Mouse (Mus musculus): ENCODE results near the gene Ap1b1. TPM values are rescaled to one million over a fixed set of nuclear protein-coding genes. Genes with fewer than 3 reads are reported as not detected.
"Not testable (repeated sequence)": the region's sequence is repeated elsewhere in the genome, so short reads cannot be mapped to it uniquely, and the experiment has no call there.

Gene Ap1b1
- polyA plus RNA-seq, 1 experiment from 2014 or later = 56.7 TPM

DNA sequence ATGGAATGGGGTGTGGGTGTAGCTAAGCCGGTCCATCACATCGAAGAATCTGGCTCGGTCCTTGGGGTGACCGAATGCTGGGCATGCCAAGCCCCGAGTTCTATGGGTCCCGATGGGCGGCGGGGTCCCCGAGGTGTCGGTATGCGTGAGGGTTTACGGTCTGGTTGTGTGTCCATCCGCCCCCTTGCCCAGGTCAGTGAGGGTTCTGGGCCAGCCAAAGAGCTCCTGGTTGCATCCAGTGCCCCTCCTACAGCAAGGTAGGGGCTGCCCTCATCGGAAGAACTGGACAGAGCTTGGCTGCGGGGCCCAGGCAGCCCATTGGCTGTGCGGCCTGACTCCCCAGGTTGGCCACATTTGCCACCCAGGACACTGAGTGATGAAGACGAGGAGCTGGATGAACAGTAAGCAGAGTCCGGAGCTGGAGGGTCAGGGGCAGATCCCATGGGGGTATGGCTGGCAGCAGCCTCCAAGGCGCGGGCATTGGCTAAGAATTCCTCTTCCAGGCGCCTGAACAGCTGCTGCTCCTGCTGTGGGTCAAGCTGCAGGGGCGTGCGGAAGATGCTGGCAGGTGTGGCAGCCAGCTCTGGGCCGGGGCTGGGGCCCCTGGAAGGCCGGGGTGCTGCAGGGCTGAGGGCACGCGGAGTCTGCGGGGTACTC lies 74.3 kb downstream of the Ap1b1 start:
- DNase-seq (ENCODE audit: low spot score) = no peak

DNA sequence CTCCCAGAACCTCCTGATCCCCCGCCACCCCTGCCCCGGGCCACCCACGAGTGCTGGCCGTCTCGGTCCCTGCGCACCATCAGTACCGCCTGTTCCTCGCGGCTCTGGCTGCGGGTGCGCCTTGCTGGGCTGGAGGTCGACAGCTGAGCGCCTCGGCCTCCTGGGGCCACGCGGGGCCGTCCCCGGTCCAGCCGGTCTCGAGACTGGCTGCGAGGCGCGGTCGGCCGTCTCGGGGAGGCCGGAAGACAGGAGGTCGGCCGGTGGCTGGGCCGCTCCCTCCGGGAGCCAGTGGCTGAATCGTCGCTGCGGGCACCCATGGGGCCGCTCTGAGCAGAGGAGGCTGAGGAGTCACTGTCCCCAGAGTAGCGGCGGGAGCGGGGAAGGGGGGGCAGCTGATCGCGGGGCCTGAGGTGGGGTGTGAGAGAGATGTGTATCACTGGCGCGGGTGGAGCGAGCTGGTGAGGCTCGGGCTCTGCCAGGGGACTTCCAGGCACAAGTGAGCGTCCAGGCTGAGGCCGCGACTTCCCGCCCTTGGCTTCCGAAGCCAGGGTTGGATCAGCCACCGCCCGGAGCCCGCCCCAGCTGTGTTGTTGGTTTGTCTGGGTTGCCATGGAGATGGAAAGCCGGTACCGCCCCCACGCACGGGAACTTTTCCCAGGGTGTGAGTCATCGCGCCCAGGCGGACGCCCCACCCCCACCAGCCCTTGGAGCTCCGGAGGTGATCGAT lies 75.0 kb downstream of the Ap1b1 start:
- peak; percentile 39 for DNase-seq (ENCODE audit: low spot score)

- DNase-seq (ENCODE audit: low spot score) = no peak
Observed at GRCm38 (mm10) chr11:5062326-5062725, 75.7 kb downstream of the Ap1b1 start.

DNA sequence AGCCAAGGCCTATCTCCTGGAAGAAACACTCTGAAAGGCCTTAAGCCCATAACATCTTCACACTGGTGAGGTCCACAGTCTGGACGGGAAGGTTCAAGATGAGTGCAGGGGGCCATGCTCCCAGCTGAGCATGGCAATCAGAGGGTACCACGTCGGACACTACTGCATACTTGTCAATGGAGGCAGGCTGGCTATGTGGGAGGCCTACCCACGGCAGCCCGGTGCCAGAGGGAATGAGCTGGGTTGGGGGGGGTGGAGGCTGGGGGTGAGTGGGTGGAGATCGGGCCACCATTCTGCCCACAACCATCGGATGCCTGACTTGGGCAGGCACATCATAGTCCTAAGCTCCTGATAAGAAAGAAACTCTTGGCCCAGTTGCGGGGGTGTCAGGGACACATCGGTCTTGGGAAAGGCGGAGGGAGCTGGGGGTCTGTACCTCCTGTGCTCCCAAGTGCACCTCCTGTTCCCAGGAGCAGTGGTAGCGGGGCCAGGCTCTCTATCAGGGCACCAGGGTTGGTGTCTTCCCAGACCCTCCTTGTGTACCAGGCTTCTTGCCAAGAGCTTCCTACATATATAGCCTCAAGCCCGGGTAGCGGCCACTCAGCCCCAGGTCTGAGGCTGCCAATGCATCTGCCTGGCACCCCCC lies 76.4 kb downstream of the Ap1b1 start:
- no peak for DNase-seq (ENCODE audit: low spot score)

- DNase-seq (ENCODE audit: low spot score) = no peak
Observed at GRCm38 (mm10) chr11:5063561-5064281, 77.1 kb downstream of the Ap1b1 start.

- DNase-seq (ENCODE audit: low spot score) = no peak
Observed at GRCm38 (mm10) chr11:5064282-5065055, 77.8 kb downstream of the Ap1b1 start.

DNA sequence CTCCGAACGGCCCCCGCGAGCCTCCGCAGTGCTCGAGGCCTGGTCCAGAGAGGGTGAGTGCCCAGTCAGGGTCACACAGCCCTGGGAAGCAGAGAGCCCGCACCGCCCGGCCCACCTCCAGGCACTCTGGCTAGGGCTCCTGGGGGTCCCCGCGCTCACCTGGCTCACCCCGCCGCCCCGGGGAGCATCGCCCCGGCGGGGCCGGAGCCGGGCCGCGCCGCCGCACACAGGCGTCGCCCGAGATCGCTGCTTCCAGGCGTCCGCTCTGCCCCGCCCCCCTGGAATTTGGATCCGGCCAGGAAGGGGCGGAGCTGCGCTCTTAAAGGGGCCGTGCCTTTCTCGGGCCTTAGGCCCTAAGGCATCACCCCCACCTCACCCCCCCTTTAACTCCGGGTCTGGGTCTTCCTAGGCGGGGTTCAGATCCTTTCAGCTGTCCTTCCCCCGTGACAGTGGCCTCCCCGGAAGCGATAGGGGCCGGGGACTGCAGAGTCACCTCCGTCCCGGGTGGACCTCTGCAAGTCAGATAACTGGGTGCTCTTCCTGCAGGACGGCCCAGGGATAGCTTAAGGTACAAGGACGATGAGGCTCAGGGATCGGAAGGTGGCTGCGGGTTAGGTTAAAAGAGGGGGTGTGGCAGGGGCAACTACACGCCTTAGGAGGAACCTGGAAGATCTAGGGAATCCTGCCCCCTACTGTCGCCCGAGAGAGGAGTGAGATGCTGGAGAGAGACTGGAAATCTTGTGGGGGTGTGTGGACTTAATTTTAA lies 78.6 kb downstream of the Ap1b1 start, which contains the start of gene Gas2l1:
Gene Gas2l1 (minus strand): TSS at position 272 of the 766 bp plus-strand sequence.
- DNase-seq (ENCODE audit: low spot score) = peak; percentile 50

GRCm38 (mm10) chr11:5067063-5067462 lies 80.4 kb downstream of the Ap1b1 start:
- DNase-seq (ENCODE audit: low spot score) = no peak

- no peak for DNase-seq (ENCODE audit: low spot score)
Observed at GRCm38 (mm10) chr11:5068126-5068971, 81.7 kb downstream of the Ap1b1 start.

DNA sequence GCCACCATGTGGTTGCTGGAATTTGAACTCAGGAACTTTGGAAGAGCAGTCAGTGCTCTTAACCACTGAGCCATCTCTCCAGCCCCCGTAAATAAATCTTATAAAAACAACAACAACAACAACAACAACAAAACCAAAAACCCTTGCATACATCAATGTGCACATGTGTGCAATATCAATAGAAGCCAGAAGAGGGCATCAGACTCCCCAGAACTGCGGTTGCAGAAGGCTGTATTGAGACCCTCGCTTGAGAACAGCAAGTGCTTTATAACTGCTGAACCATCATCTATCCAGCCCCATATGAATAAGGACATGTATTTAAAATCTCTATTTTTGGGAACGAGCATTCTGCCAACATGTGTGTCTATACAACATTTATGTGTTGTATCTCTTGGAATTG lies 88.3 kb downstream of the Ap1b1 start:
- peak; percentile 53 for DNase-seq (ENCODE audit: low spot score)

- DNase-seq (ENCODE audit: low spot score) = no peak
Observed at GRCm38 (mm10) chr11:5075760-5076159, 89.1 kb downstream of the Ap1b1 start.

- not testable (repeated sequence) for DNase-seq (ENCODE audit: low spot score)
Observed at GRCm38 (mm10) chr11:5076843-5077242, 90.2 kb downstream of the Ap1b1 start.

DNA sequence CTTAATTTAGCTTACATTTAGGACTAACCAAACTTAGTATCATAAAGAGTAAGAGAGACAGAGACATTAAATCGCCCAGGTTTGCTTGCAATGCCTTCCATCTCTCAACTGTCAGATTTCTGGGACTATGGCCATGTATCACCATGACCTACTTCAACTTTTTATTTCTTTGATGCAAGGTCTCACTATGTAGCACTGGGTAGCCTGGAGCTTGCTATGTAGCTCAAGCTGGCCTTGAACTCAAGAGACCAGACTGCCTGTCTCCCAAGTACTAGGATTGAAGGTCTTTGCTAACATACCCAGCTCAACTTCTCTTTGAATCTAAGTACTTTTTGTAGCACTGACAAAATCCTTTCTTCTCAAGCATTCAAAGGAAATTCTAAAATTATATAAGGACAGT lies 102.5 kb downstream of the Ap1b1 start:
- no peak for DNase-seq (ENCODE audit: low spot score)

DNA sequence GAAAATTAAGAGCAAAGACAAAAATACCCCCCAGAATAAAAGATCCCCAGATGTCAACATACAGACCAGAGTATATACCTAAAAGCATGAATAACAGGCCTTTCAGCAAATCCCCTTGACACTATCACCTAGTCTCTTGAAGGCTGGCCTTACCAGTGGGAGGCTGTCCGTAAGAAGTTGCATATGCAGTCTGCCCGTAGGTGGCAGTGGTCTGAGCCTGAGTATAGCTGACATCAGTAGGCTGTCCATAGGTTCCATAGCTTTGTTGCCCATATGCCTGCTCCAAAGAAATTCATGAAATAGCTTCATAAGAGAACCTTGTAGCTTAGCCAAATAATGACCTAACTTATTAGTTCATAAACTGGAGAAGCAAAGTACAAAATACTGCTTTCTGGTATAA lies 105.1 kb downstream of the Ap1b1 start:
- no peak for DNase-seq (ENCODE audit: low spot score)

Small RNA genes lying within 50 kb of the gene (microRNA-seq; reads per million reads assigned to microRNA genes)
- not detected for gene Gm47296 (ENCODE audit: borderline number of aligned reads)

Other genes with a start within 250 kb of the Ap1b1 start
- 0.16 and 0.17 TPM in 2 replicates for gene Cabp7, start 240.0 kb upstream of the Ap1b1 start, polyA plus RNA-seq (2015; fragmentation: Nextera tagmentation; extraction: Ambion mirVana)
- 25.5 and 28.3 TPM in 2 replicates for gene Nf2, start 137.3 kb upstream of the Ap1b1 start, polyA plus RNA-seq (2015; fragmentation: Nextera tagmentation; extraction: Ambion mirVana)
- 46.8 and 50.8 TPM in 2 replicates for gene Nipsnap1, start 112.9 kb upstream of the Ap1b1 start, polyA plus RNA-seq (2015; fragmentation: Nextera tagmentation; extraction: Ambion mirVana)
- 35.4 and 37.7 TPM in 2 replicates for gene Thoc5, start 91.5 kb upstream of the Ap1b1 start, polyA plus RNA-seq (2015; fragmentation: Nextera tagmentation; extraction: Ambion mirVana)
- gene Nefh, start 38.8 kb upstream of the Ap1b1 start, polyA plus RNA-seq (2015; fragmentation: Nextera tagmentation; extraction: Ambion mirVana) = 3.1 and 3.9 TPM in 2 replicates
- gene Rasl10a, start 71.3 kb downstream of the Ap1b1 start, polyA plus RNA-seq (2015; fragmentation: Nextera tagmentation; extraction: Ambion mirVana) = 4.2 and 5.9 TPM in 2 replicates
- gene Gas2l1, start 78.5 kb downstream of the Ap1b1 start, polyA plus RNA-seq (2015; fragmentation: Nextera tagmentation; extraction: Ambion mirVana) = 12.0 and 12.2 TPM in 2 replicates
- 17.9 and 19.8 TPM in 2 replicates for gene Rhbdd3, start 112.1 kb downstream of the Ap1b1 start, polyA plus RNA-seq (2015; fragmentation: Nextera tagmentation; extraction: Ambion mirVana)
- 501 and 565 TPM in 2 replicates for gene Ewsr1, start 112.4 kb downstream of the Ap1b1 start, polyA plus RNA-seq (2015; fragmentation: Nextera tagmentation; extraction: Ambion mirVana)
- gene Emid1, start 165.4 kb downstream of the Ap1b1 start, polyA plus RNA-seq (2015; fragmentation: Nextera tagmentation; extraction: Ambion mirVana) = 46.1 and 51.0 TPM in 2 replicates